Comparison of ENCODE assay signal across 13 mouse cellular contexts in genomic region chr14:26867356-26867755, GRCm38 (mm10). TPM values are rescaled to one million over a fixed set of nuclear protein-coding genes. Genes with fewer than 3 reads are reported as not detected.
DNase-seq lines count a peak whose midpoint lies in the region; ATAC-seq and TF ChIP-seq lines count a peak whose summit lies in the region.
"Had no signal": no experiment of that assay in that cellular context is flagged by ENCODE, and none has a peak within 500 bp of the region (broad histone marks: within the 10 kb centered on the region; RNA-seq: fewer than 3 reads in every experiment).

No protein-coding gene starts in this region.

- ATAC-seq in liver, embryonic 14.5 days (ENCODE audit: insufficient read depth), result no peak
- ATAC-seq: activated CD4-positive, CD25-positive, alpha-beta regulatory T cell, adult 4 months; midbrain, embryonic 16.5 days had no signal

- WGBS in lung, adult 2 months, result 74% methylated on average over 9 of the region's 9 CpGs
- 66% methylated on average over 9 of the region's 9 CpGs for WGBS in liver, embryonic 14.5 days (ENCODE audit: insufficient replicate concordance)

- H3K9me3 ChIP-seq in E14TG2a.4 (ENCODE audit: low read length), result no peaks in the 10 kb centered on the region
- no peaks in the 10 kb centered on the region for H3K9me3 ChIP-seq in liver, embryonic 14.5 days (ENCODE audit: control insufficient read depth, low read length)

- 0 out of 2 replicates have a peak, but pooled peaks have one; percentile 4 for TF ChIP-seq CTCF in lung, adult 2 months (IDR thresholded peaks at IDR 0.05; ENCODE audit: insufficient read depth, low read length)
- peak; percentile 67 for TF ChIP-seq CTCF in E14TG2a.4 (conservative IDR thresholded peaks at IDR 0.05; ENCODE audit: low read length)
- peak; percentile 43 for TF ChIP-seq CTCF in liver, embryonic 14.5 days (IDR thresholded peaks at IDR 0.05; ENCODE audit: low read depth)

- H3K36me3 ChIP-seq in E14TG2a.4 (ENCODE audit: insufficient read depth, low read length), result no peaks in the 10 kb centered on the region
- no peaks in the 10 kb centered on the region for H3K36me3 ChIP-seq in liver, embryonic 14.5 days (replicated peaks; ENCODE audit: control insufficient read depth, insufficient read depth, low read depth)

- no peak overlapping the region for H3K27ac ChIP-seq in liver, embryonic 14.5 days
- H3K27ac ChIP-seq: left cerebral cortex, adult 2 months had no signal

- TF ChIP-seq POLR2A in lung, adult 2 months (IDR thresholded peaks at IDR 0.05; ENCODE audit: borderline replicate concordance, extremely low read depth, low read depth, low read length), result no peak

- H3K9ac ChIP-seq in liver, embryonic 14.5 days (replicated peaks), result no peak overlapping the region

- DNase-seq in lung, adult 2 months, result no peak
- DNase-seq in lung, postnatal 10 days, result no peak
- DNase-seq in R1 (ENCODE audit: low read depth, low spot score), result peak; percentile 93
- DNase-seq in liver, embryonic 14.5 days (ENCODE audit: low read depth in 3 of 3, low spot score in 3 of 3), result no peak
- no peak for DNase-seq in layer of hippocampus, postnatal 14 days (ENCODE audit: low spot score in 2 of 2)
- DNase-seq in left cerebral cortex, postnatal 10 days (ENCODE audit: extremely low spot score in 1 of 2, low spot score in 2 of 2), result no peak
- DNase-seq: cerebellum, adult 11 months; kidney, adult 8-10 months; thymus, postnatal 14 days had no signal

- H3K4me2 ChIP-seq in liver, embryonic 14.5 days (ENCODE audit: low read depth), result no peak overlapping the region

- intact Hi-C loops in left cerebral cortex, postnatal 10 days (cut with DNase I), result no loop called here

- H3K4me3 ChIP-seq in lung, adult 2 months (replicated peaks; ENCODE audit: extremely low read depth, low read depth, low read length), result no peak overlapping the region
- peak overlapping the region; percentile 14 for H3K4me3 ChIP-seq in E14TG2a.4 (replicated peaks; ENCODE audit: low read length)
- no peak overlapping the region for H3K4me3 ChIP-seq in liver, embryonic 14.5 days (ENCODE audit: insufficient read depth in 1 of 2, low read depth in 2 of 2, low read length in 2 of 2)
- H3K4me3 ChIP-seq: left cerebral cortex, adult 2 months had no signal

- TF ChIP-seq EP300 in liver, embryonic 14.5 days (IDR thresholded peaks at IDR 0.05; ENCODE audit: low read depth), result no peak

- H3K27me3 ChIP-seq in E14TG2a.4 (ENCODE audit: insufficient read depth, low read length), result no peaks in the 10 kb centered on the region
- no peaks in the 10 kb centered on the region for H3K27me3 ChIP-seq in liver, embryonic 14.5 days (ENCODE audit: control insufficient read depth, insufficient read depth, low read length)

- H3K4me1 ChIP-seq in lung, adult 2 months (ENCODE audit: control insufficient read depth, insufficient read depth, low read length), result no peaks in the 10 kb centered on the region
- H3K4me1 ChIP-seq in E14TG2a.4 (replicated peaks; ENCODE audit: low read depth, low read length), result peaks cover 26% of the 10 kb centered on the region
- H3K4me1 ChIP-seq in liver, embryonic 14.5 days (replicated peaks; ENCODE audit: control insufficient read depth in 2 of 2, insufficient read depth in 2 of 2, low read length in 1 of 2), result no peaks in the 10 kb centered on the region

RNA-seq across cellular contexts. Expression of gene Asb14, which starts 27.0 kb away (rescaled TPM):
- 2.6 and 4.8 TPM in 2 replicates for polyA plus RNA-seq in lung, adult 2 months (2012; rRNA removed)
- 0.10 TPM in 1 of 2 replicates, not detected in the other for polyA plus RNA-seq in liver, embryonic 14.5 days (2012; rRNA removed)
- not detected in 2 replicates for polyA plus RNA-seq in liver, embryonic 14.5 days (2014; fragmentation: Nextera tagmentation; extraction: Ambion mirVana)
- under 1 TPM in 1 of 2 experiments, not detected in 1; 0.16 TPM for total RNA-seq in layer of hippocampus, postnatal 14 days (2021)
- under 1 TPM in 1 of 2 experiments, not detected in 1; 0.73 TPM for total RNA-seq in left cerebral cortex, postnatal 10 days (2021)

Comparison
In these comparisons a context has a peak if more than half of its experiments do, and no peak if none do; other contexts are left out.
1. CTCF ChIP-seq: peak in every context shown above with its lines; median percentile 67 in E14TG2a.4; 43 in liver, embryonic 14.5 days; 4 in lung, adult 2 months.